Mouse (Mus musculus) hindbrain, embryonic 13.5 days (tissue): Measurements from ENCODE around the gene Papolb. TPM values are rescaled to one million over a fixed set of nuclear protein-coding genes. Genes with fewer than 3 reads are reported as not detected.

Source experiments
- ATAC-seq: fragments of 200-750 bp; cut with Nextera tagmentation; 2 replicates; pipeline ENCODE4 v1.8.0; 2017; ENCODE audit warnings: moderate TSS enrichment; ENCODE audit not compliant: low FRiP score
- H3K27ac ChIP-seq: fragments of 300-500 bp; sonication (generic); 2 replicates; pipeline ENCODE4 v1.5.1; 2015; ENCODE audit warnings: inconsistent platforms, mild to moderate bottlenecking, moderate library complexity
- H3K27me3 ChIP-seq: fragments of 300-500 bp; sonication (generic); 2 replicates; pipeline ENCODE4 v1.6.1; 2015; ENCODE audit warnings: mild to moderate bottlenecking, inconsistent platforms
- H3K36me3 ChIP-seq: fragments of 300-500 bp; sonication (generic); 2 replicates; pipeline ENCODE4 v1.6.1; 2015; ENCODE audit warnings: mild to moderate bottlenecking, inconsistent platforms
- H3K4me1 ChIP-seq: fragments of 300-500 bp; sonication (generic); replicated peaks from 2 replicates; pipeline ENCODE4 v1.6.1; 2015; ENCODE audit warnings: inconsistent platforms
- H3K4me2 ChIP-seq: fragments of 300-500 bp; sonication (generic); 2 replicates; pipeline ENCODE4 v1.6.1; 2015; ENCODE audit warnings: inconsistent platforms, mild to moderate bottlenecking, moderate library complexity
- H3K4me3 ChIP-seq: fragments of 300-500 bp; sonication (generic); 2 replicates; pipeline ENCODE4 v1.5.1; 2015; ENCODE audit warnings: mild to moderate bottlenecking, inconsistent platforms
- H3K9ac ChIP-seq: fragments of 300-500 bp; sonication (generic); 2 replicates; pipeline ENCODE4 v1.6.1; 2015; ENCODE audit warnings: mild to moderate bottlenecking, inconsistent platforms
- H3K9me3 ChIP-seq: fragments of 300-500 bp; sonication (generic); 2 replicates; pipeline ENCODE4 v1.6.1; 2016; ENCODE audit warnings: inconsistent platforms
- WGBS: fragments of 180-500 bp; shearing (Covaris S2); methylation state at CpG from one replicate; pipeline ENCODE4 v1.1.7; 2015; 5-methylcytosine and 5-hydroxymethylcytosine counted together
- polyA plus RNA-seq: library from polyadenylated mRNA; unstranded; fragments of >200 nt; fragmentation: Nextera tagmentation; extraction: Ambion mirVana; gene quantifications from 2 replicates; pipeline ENCODE4 v1.2.1, GENCODE M21; 2015

The Papolb gene
- polyA plus RNA-seq, 1 experiment from 2014 or later, result 0.23 TPM

- 72% methylated on average over 2 of the region's 2 CpGs for WGBS
- H3K4me3 ChIP-seq, result no peak overlapping the region
These were observed 47.4 kb downstream of the Papolb start for GRCm38 (mm10) chr5:142482512-142482911.

GRCm38 (mm10) chr5:142478829-142479435 is 50.9 kb downstream of the Papolb start:
- Histone ChIP-seq H3K4me3 (no peak overlapping the region), H3K9ac (no peak overlapping the region)
- 33% methylated on average over 17 of the region's 17 CpGs for WGBS

More at GRCm38 (mm10) chr5:142482512-142482911, 47.4 kb downstream of the Papolb start:
- no peak overlapping the region for H3K9ac ChIP-seq
- no peaks in the 10 kb centered on the region for H3K9me3 ChIP-seq
- H3K27ac ChIP-seq, result no peak overlapping the region
- H3K4me2 ChIP-seq, result no peak overlapping the region
- no peak for ATAC-seq
- peaks cover 8% of the 10 kb centered on the region; the same call in 1 of the 2 replicates for H3K4me1 ChIP-seq
- H3K27me3 ChIP-seq, result no peaks in the 10 kb centered on the region
- peaks cover 5% of the 10 kb centered on the region; the same call in 1 of the 2 replicates for H3K36me3 ChIP-seq

GRCm38 (mm10) chr5:142477866-142478615 is 51.8 kb downstream of the Papolb start:
- H3K4me3 ChIP-seq, result no peak overlapping the region
- H3K4me2 ChIP-seq, result no peak overlapping the region
- peaks cover 32% of the 10 kb centered on the region for H3K36me3 ChIP-seq
- H3K27me3 ChIP-seq, result no peaks in the 10 kb centered on the region
- H3K9ac ChIP-seq, result no peak overlapping the region
- H3K27ac ChIP-seq, result no peak overlapping the region
- 85% methylated on average over 5 of the region's 5 CpGs for WGBS
- H3K9me3 ChIP-seq, result no peaks in the 10 kb centered on the region
- H3K4me1 ChIP-seq, result peaks cover 15% of the 10 kb centered on the region
- ATAC-seq, result no peak

More at GRCm38 (mm10) chr5:142478829-142479435, 50.9 kb downstream of the Papolb start:
- H3K9me3 ChIP-seq, result no peaks in the 10 kb centered on the region
- peak; percentile 43 for ATAC-seq
- peak overlapping the region; percentile 32; the same call in 1 of the 2 replicates for H3K4me2 ChIP-seq
- no peaks in the 10 kb centered on the region for H3K27me3 ChIP-seq
- H3K4me1 ChIP-seq, result peaks cover 9% of the 10 kb centered on the region
- no peak overlapping the region for H3K27ac ChIP-seq
- peaks cover 30% of the 10 kb centered on the region for H3K36me3 ChIP-seq

GRCm38 (mm10) chr5:142477346-142477745 is 52.5 kb downstream of the Papolb start:
- no peak overlapping the region for H3K27ac ChIP-seq
- no peak overlapping the region for H3K4me2 ChIP-seq
- 85% methylated on average over 12 of the region's 12 CpGs for WGBS
- H3K36me3 ChIP-seq, result peaks cover 36% of the 10 kb centered on the region
- no peak for ATAC-seq
- no peak overlapping the region for H3K9ac ChIP-seq
- H3K4me3 ChIP-seq, result no peak overlapping the region
- H3K4me1 ChIP-seq, result peaks cover 15% of the 10 kb centered on the region
- H3K9me3 ChIP-seq, result no peaks in the 10 kb centered on the region
- no peaks in the 10 kb centered on the region for H3K27me3 ChIP-seq

Other genes starting within 250 kb of the Papolb start
- 5.3 and 5.6 TPM in 2 replicates for gene Foxk1, start 128.6 kb downstream of the Papolb start, polyA plus RNA-seq
- 12.8 and 15.2 TPM in 2 replicates for gene Ap5z1, start 66.1 kb downstream of the Papolb start, polyA plus RNA-seq
- 12.9 and 15.7 TPM in 2 replicates for gene Radil, start 21.0 kb upstream of the Papolb start, polyA plus RNA-seq
- 34.1 and 34.8 TPM in 2 replicates for gene Mmd2, start 78.7 kb upstream of the Papolb start, polyA plus RNA-seq
- 44.4 and 44.5 TPM in 2 replicates for gene Wipi2, start 97.6 kb upstream of the Papolb start, polyA plus RNA-seq
- gene Slc29a4, start 162.4 kb upstream of the Papolb start, polyA plus RNA-seq, result 77.3 and 77.9 TPM in 2 replicates